Mouse (Mus musculus) midbrain, embryonic 11.5 days (tissue): Measurements from ENCODE around the gene Foxr1. TPM values are rescaled to one million over a fixed set of nuclear protein-coding genes. Genes with fewer than 3 reads are reported as not detected.

Experiments used
- ATAC-seq: fragments of 200-750 bp; cut with Nextera tagmentation; 2 replicates; pipeline ENCODE4 v1.8.0; 2017; ENCODE audit warnings: moderate TSS enrichment, moderate library complexity; ENCODE audit not compliant: low FRiP score
- DNase-seq: peaks from one replicate; pipeline ENCODE4 v3.0.0; 2015; ENCODE audit warnings: low spot score; ENCODE audit errors: missing footprints
- H3K27ac ChIP-seq: fragments of 300-500 bp; sonication (generic); 2 replicates; pipeline ENCODE4 v1.5.1; 2014; ENCODE audit warnings: low read depth, low read length
- H3K27me3 ChIP-seq: fragments of 300-500 bp; sonication (generic); 2 replicates; pipeline ENCODE4 v1.6.1; 2014; ENCODE audit warnings: mild to moderate bottlenecking, low read length, moderate library complexity, mixed read lengths; ENCODE audit not compliant: control insufficient read depth, insufficient read depth
- H3K36me3 ChIP-seq: fragments of 300-500 bp; sonication (generic); 2 replicates; pipeline ENCODE4 v1.6.1; 2014; ENCODE audit warnings: mild to moderate bottlenecking, low read length, moderate library complexity, mixed read lengths; ENCODE audit not compliant: control insufficient read depth, insufficient read depth
- H3K4me1 ChIP-seq: fragments of 300-500 bp; sonication (generic); 2 replicates; pipeline ENCODE4 v1.6.1; 2014; ENCODE audit warnings: low read length; ENCODE audit not compliant: control insufficient read depth, insufficient read depth
- H3K4me2 ChIP-seq: fragments of 300-500 bp; sonication (generic); 2 replicates; pipeline ENCODE4 v1.6.1; 2014; ENCODE audit warnings: mild to moderate bottlenecking, moderate library complexity
- H3K4me3 ChIP-seq: fragments of 300-500 bp; sonication (generic); 2 replicates; pipeline ENCODE4 v1.5.1; 2014; ENCODE audit warnings: low read depth, low read length
- H3K9ac ChIP-seq: fragments of 300-500 bp; sonication (generic); 2 replicates; pipeline ENCODE4 v1.6.1; 2014; ENCODE audit warnings: low read length
- H3K9me3 ChIP-seq: fragments of 300-500 bp; sonication (generic); 2 replicates; pipeline ENCODE4 v1.6.1; 2016; ENCODE audit warnings: low read length; ENCODE audit not compliant: control insufficient read depth
- WGBS: fragments of 180-500 bp; shearing (Covaris S2); extraction: QIAGEN DNeasy Blood & Tissue Kit; methylation state at CpG from one replicate; pipeline ENCODE4 v1.1.7; 2014; 5-methylcytosine and 5-hydroxymethylcytosine counted together
- polyA plus RNA-seq: library from polyadenylated mRNA; unstranded; fragments of >200 nt; fragmentation: Nextera tagmentation; extraction: Ambion mirVana; gene quantifications from 2 replicates; pipeline ENCODE4 v1.2.1, GENCODE M21; 2014

Foxr1 gene
- polyA plus RNA-seq, 1 experiment from 2014 or later, result not detected

DNA sequence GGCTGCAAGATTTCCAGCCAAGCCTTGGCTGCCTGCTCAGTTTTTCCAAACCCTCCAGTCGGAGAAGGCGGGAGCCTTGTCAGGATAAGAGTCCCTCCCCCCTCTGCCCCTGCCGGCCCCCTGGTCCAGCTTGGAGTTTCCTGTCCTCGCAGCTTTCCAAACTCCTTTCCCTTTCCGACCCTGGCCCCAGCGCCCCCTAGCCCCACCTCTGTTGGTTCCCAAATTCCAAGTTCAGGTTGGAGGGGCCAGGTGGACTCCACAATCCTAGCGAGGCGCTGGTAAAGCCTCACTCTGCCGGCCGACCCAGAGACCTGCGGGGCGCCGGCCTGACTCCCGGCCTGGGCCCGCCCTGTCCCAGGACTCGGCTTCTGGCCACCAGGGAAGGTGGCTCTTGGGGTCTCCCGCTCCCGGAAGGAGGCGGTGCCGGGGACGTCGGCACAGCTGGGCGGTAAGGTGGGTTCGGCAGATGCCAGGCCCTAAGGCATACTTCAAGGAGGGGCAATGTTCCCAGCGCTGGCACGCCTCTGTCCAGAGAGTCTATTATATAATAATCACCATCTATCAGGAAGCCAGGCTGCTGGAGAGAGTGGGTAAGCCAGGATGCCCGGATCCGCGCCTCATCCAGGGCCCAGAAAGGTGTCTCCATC lies 38.1 kb upstream of the Foxr1 start:
- Histone ChIP-seq H3K9me3 (no peaks in the 10 kb centered on the region), H3K36me3 (no peaks in the 10 kb centered on the region), H3K4me1 (peaks cover 19% of the 10 kb centered on the region), H3K27ac (peak overlapping the region; percentile 95), H3K4me2 (peak overlapping the region; percentile 95), H3K27me3 (no peaks in the 10 kb centered on the region), H3K9ac (peak overlapping the region; percentile 80), H3K4me3 (peak overlapping the region; percentile 64)
- peak; percentile 67 for ATAC-seq
- 0% methylated on average over 29 of the region's 29 CpGs for WGBS
- peak; percentile 98 for DNase-seq

- H3K36me3 ChIP-seq, result no peaks in the 10 kb centered on the region
- no peaks in the 10 kb centered on the region for H3K27me3 ChIP-seq
- 0% methylated on average over 23 of the region's 27 CpGs for WGBS
- H3K4me3 ChIP-seq, result peak overlapping the region; percentile 64
- DNase-seq, result peak; percentile 98
- peak overlapping the region; percentile 80 for H3K9ac ChIP-seq
- H3K9me3 ChIP-seq, result no peaks in the 10 kb centered on the region
- H3K4me2 ChIP-seq, result peak overlapping the region; percentile 95
- peak; percentile 67 for ATAC-seq
- H3K4me1 ChIP-seq, result peaks cover 14% of the 10 kb centered on the region
- H3K27ac ChIP-seq, result peak overlapping the region; percentile 95
Observed at GRCm38 (mm10) chr9:44478229-44478921, 37.4 kb upstream of the Foxr1 start.

GRCm38 (mm10) chr9:44477339-44478228 lies 36.6 kb upstream of the Foxr1 start:
- WGBS, result 5% methylated on average over 24 of the region's 24 CpGs
- H3K4me1 ChIP-seq, result peaks cover 14% of the 10 kb centered on the region
- H3K9me3 ChIP-seq, result no peaks in the 10 kb centered on the region
- ATAC-seq, result no peak
- peak; percentile 95 for DNase-seq
- no peak overlapping the region; the same call in 1 of the 2 replicates for H3K9ac ChIP-seq
- H3K27me3 ChIP-seq, result no peaks in the 10 kb centered on the region
- no peaks in the 10 kb centered on the region for H3K36me3 ChIP-seq
- H3K27ac ChIP-seq, result 0 out of 2 replicates have a peak overlapping the region, but pooled peaks have one; percentile 95
- H3K4me2 ChIP-seq, result peak overlapping the region; percentile 95
- peak overlapping the region; percentile 64 for H3K4me3 ChIP-seq

GRCm38 (mm10) chr9:44475936-44476335 lies 35.0 kb upstream of the Foxr1 start:
- no peak for ATAC-seq
- Histone ChIP-seq H3K4me1 (peaks cover 11% of the 10 kb centered on the region), H3K27ac (no peak overlapping the region), H3K36me3 (no peaks in the 10 kb centered on the region), H3K9me3 (no peaks in the 10 kb centered on the region), H3K9ac (no peak overlapping the region), H3K4me3 (no peak overlapping the region), H3K27me3 (no peaks in the 10 kb centered on the region), H3K4me2 (no peak overlapping the region)
- whole genome bisulfite sequencing, result 93% methylated on average over 3 of the region's 3 CpGs
- DNase-seq, result no peak

- H3K9me3 ChIP-seq, result no peaks in the 10 kb centered on the region
- DNase-seq, result no peak
- H3K4me3 ChIP-seq, result no peak overlapping the region
- WGBS, result 71% methylated on average over 1 of the region's 1 CpGs
- no peak overlapping the region for H3K9ac ChIP-seq
- no peak overlapping the region for H3K27ac ChIP-seq
- no peaks in the 10 kb centered on the region for H3K36me3 ChIP-seq
- H3K27me3 ChIP-seq, result no peaks in the 10 kb centered on the region
- peaks cover 9% of the 10 kb centered on the region for H3K4me1 ChIP-seq
- no peak for ATAC-seq
- H3K4me2 ChIP-seq, result no peak overlapping the region
Observed at GRCm38 (mm10) chr9:44474327-44474726, 33.4 kb upstream of the Foxr1 start.

- no peaks in the 10 kb centered on the region for H3K36me3 ChIP-seq
- DNase-seq, result no peak
- no peak for ATAC-seq
Observed at GRCm38 (mm10) chr9:44473184-44473583, 32.2 kb upstream of the Foxr1 start.

DNA sequence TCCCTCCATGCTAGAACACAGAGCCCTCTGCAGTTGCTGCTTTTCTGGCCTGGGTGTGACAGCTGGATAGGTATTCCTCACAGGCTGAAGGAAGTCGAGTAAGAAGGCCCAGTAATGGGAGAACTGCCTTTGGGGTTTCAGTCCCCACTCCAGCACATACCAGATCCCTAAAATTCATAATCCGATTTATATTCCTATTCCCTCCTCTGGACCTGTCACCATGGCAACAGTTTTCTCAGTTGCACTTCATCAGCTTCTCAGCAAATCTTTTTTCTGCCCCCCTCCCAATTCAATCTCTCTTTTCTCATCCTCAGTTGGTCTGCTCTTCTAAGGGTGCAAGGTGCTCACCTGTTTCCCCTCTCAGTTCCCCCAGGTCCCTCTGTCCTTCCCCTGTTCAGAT lies 27.9 kb upstream of the Foxr1 start:
- Histone ChIP-seq H3K4me2 (no peak overlapping the region), H3K36me3 (no peaks in the 10 kb centered on the region), H3K27me3 (no peaks in the 10 kb centered on the region), H3K4me3 (no peak overlapping the region), H3K27ac (no peak overlapping the region), H3K4me1 (no peaks in the 10 kb centered on the region), H3K9me3 (no peaks in the 10 kb centered on the region), H3K9ac (no peak overlapping the region)
- DNase-seq (no peak), ATAC-seq (no peak)
- WGBS, result 59% methylated on average over 2 of the region's 2 CpGs

More at GRCm38 (mm10) chr9:44473184-44473583, 32.2 kb upstream of the Foxr1 start:
- no peaks in the 10 kb centered on the region for H3K9me3 ChIP-seq
- H3K4me2 ChIP-seq, result no peak overlapping the region
- H3K4me1 ChIP-seq, result peaks cover 9% of the 10 kb centered on the region
- H3K27ac ChIP-seq, result no peak overlapping the region
- no peaks in the 10 kb centered on the region for H3K27me3 ChIP-seq
- 70% methylated on average over 3 of the region's 3 CpGs for WGBS
- no peak overlapping the region for H3K9ac ChIP-seq
- H3K4me3 ChIP-seq, result no peak overlapping the region

- no peak overlapping the region for H3K4me3 ChIP-seq
- ATAC-seq (no peak), DNase-seq (no peak)
- H3K9me3 ChIP-seq, result no peaks in the 10 kb centered on the region
- WGBS, result 59% methylated on average over 7 of the region's 7 CpGs
- H3K4me1 ChIP-seq, result no peaks in the 10 kb centered on the region
- no peak overlapping the region for H3K4me2 ChIP-seq
- H3K36me3 ChIP-seq, result no peaks in the 10 kb centered on the region
- no peaks in the 10 kb centered on the region for H3K27me3 ChIP-seq
- no peak overlapping the region for H3K9ac ChIP-seq
- H3K27ac ChIP-seq, result no peak overlapping the region
Observed at GRCm38 (mm10) chr9:44468224-44468623, 27.3 kb upstream of the Foxr1 start.
